Mouse (Mus musculus): ENCODE measurements around the gene Rfc4. TPM values are rescaled to one million over a fixed set of nuclear protein-coding genes. Genes with fewer than 3 reads are reported as not detected.

The Rfc4 gene
- polyA plus RNA-seq, 1 experiment from 2014 or later, result 19.0 TPM

- H3K36me3 ChIP-seq (ENCODE audit: insufficient read depth, low read length), result peaks cover 15% of the 10 kb centered on the region; the same call in 1 of the 2 replicates
- ATAC-seq (peak; percentile 89), DNase-seq (ENCODE audit: low spot score) (peak; percentile 94)
- H3K4me1 ChIP-seq (ENCODE audit: insufficient read depth, low read depth, low read length), result peaks cover 12% of the 10 kb centered on the region; the same call in 1 of the 2 replicates
- under 1% methylated on average over 52 of the region's 52 CpGs for WGBS
- H3K9ac ChIP-seq (replicated peaks; ENCODE audit: low read depth), result peak overlapping the region; percentile 100
- peak overlapping the region; percentile 99 for H3K27ac ChIP-seq (ENCODE audit: low read length)
- TF ChIP-seq EP300 (IDR thresholded peaks at IDR 0.05) (no peak), CTCF (IDR thresholded peaks at IDR 0.05) (no peak)
- H3K9me3 ChIP-seq (ENCODE audit: low read length), result no peaks in the 10 kb centered on the region
- H3K4me3 ChIP-seq (ENCODE audit: low read depth, low read length), result peak overlapping the region; percentile 100
- H3K27me3 ChIP-seq (replicated peaks; ENCODE audit: insufficient read depth, low read length), result no peaks in the 10 kb centered on the region
- H3K4me2 ChIP-seq (replicated peaks; ENCODE audit: low read depth, low read length), result peak overlapping the region; percentile 71
Measured at GRCm38 (mm10) chr16:23107946-23108759, 19.4 kb downstream of the Rfc4 start.

GRCm38 (mm10) chr16:23107231-23107942, 20.1 kb downstream of the Rfc4 start, which contains the start of gene Eif4a2:
Eif4a2 (plus strand) TSS chr16:23107444.
- peak within 1 kb of the TSS; percentile 100 for H3K9ac ChIP-seq (replicated peaks; ENCODE audit: low read depth)
- H3K9me3 ChIP-seq (ENCODE audit: low read length), result no peaks in the 10 kb centered on the region
- TF ChIP-seq EP300 (IDR thresholded peaks at IDR 0.05) (peak; percentile 27; the same call in 1 of the 2 replicates), CTCF (IDR thresholded peaks at IDR 0.05) (peak; percentile 54)
- peaks cover 7% of the 10 kb centered on the region; the same call in 1 of the 2 replicates for H3K36me3 ChIP-seq (ENCODE audit: insufficient read depth, low read length)
- H3K27ac ChIP-seq (ENCODE audit: low read length), result peak within 1 kb of the TSS; percentile 99
- peak within 1 kb of the TSS; percentile 100 for H3K4me3 ChIP-seq (ENCODE audit: low read depth, low read length)
- ATAC-seq (peak; percentile 94), DNase-seq (ENCODE audit: low spot score) (peak; percentile 95)
- peaks cover 12% of the 10 kb centered on the region; the same call in 1 of the 2 replicates for H3K4me1 ChIP-seq (ENCODE audit: insufficient read depth, low read depth, low read length)
- no peaks in the 10 kb centered on the region for H3K27me3 ChIP-seq (replicated peaks; ENCODE audit: insufficient read depth, low read length)
- H3K4me2 ChIP-seq (replicated peaks; ENCODE audit: low read depth, low read length), result peak within 1 kb of the TSS; percentile 71
- WGBS, result 1% methylated on average over 71 of the region's 71 CpGs

- Histone ChIP-seq H3K27ac (ENCODE audit: low read length) (no peak overlapping the region), H3K27me3 (replicated peaks; ENCODE audit: insufficient read depth, low read length) (no peaks in the 10 kb centered on the region), H3K9ac (replicated peaks; ENCODE audit: low read depth) (no peak overlapping the region), H3K9me3 (ENCODE audit: low read length) (no peaks in the 10 kb centered on the region), H3K4me2 (replicated peaks; ENCODE audit: low read depth, low read length) (no peak overlapping the region), H3K36me3 (ENCODE audit: insufficient read depth, low read length) (no peaks in the 10 kb centered on the region; the same call in 1 of the 2 replicates), H3K4me3 (ENCODE audit: low read depth, low read length) (no peak overlapping the region), H3K4me1 (ENCODE audit: insufficient read depth, low read depth, low read length) (peaks cover 12% of the 10 kb centered on the region; the same call in 1 of the 2 replicates)
- WGBS, result 55% methylated on average over 7 of the region's 7 CpGs
- ATAC-seq (no peak), DNase-seq (ENCODE audit: low spot score) (no peak)
- no peak for TF ChIP-seq CTCF (IDR thresholded peaks at IDR 0.05)
- no peak for TF ChIP-seq EP300 (IDR thresholded peaks at IDR 0.05)
Measured at GRCm38 (mm10) chr16:23106121-23106520, 21.4 kb downstream of the Rfc4 start.

DNA sequence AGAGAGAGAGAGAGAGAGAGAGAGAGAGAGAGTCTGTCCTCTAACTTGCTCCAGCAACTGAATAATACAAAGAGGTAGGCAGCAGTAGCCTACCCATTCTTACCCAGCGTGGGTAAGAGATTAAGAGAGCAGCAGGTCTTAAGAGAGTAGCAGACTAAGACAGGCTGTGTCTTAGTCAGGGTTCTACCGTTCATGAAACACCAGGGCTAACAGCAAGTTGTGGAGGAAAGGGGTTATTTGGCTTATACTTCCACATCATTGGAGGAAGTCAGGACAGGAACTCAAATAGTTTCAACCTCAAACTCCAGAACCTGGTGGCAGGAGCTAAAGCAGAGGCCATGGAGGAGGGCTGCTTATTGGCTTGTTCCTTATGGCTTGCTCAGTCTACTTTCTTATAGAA, 23.7 kb downstream of the Rfc4 start:
- no peak for ATAC-seq
- TF ChIP-seq EP300 (IDR thresholded peaks at IDR 0.05), result no peak
- TF ChIP-seq CTCF (IDR thresholded peaks at IDR 0.05), result no peak
- no peak overlapping the region for H3K9ac ChIP-seq (replicated peaks; ENCODE audit: low read depth)
- H3K4me2 ChIP-seq (replicated peaks; ENCODE audit: low read depth, low read length), result no peak overlapping the region
- H3K27me3 ChIP-seq (replicated peaks; ENCODE audit: insufficient read depth, low read length), result no peaks in the 10 kb centered on the region
- H3K4me3 ChIP-seq (ENCODE audit: low read depth, low read length), result no peak overlapping the region
- H3K27ac ChIP-seq (ENCODE audit: low read length), result no peak overlapping the region
- WGBS, result 58% methylated on average over 2 of the region's 2 CpGs
- no peaks in the 10 kb centered on the region for H3K9me3 ChIP-seq (ENCODE audit: low read length)
- H3K36me3 ChIP-seq (ENCODE audit: insufficient read depth, low read length), result no peaks in the 10 kb centered on the region; the same call in 1 of the 2 replicates
- peaks cover 5% of the 10 kb centered on the region; the same call in 1 of the 2 replicates for H3K4me1 ChIP-seq (ENCODE audit: insufficient read depth, low read depth, low read length)
- no peak for DNase-seq (ENCODE audit: low spot score)

GRCm38 (mm10) chr16:23103038-23103745, 24.3 kb downstream of the Rfc4 start:
- Histone ChIP-seq H3K36me3 (ENCODE audit: insufficient read depth, low read length) (no peaks in the 10 kb centered on the region), H3K4me2 (replicated peaks; ENCODE audit: low read depth, low read length) (peak overlapping the region; percentile 58), H3K9ac (replicated peaks; ENCODE audit: low read depth) (peak overlapping the region; percentile 41), H3K27ac (ENCODE audit: low read length) (no peak overlapping the region), H3K4me1 (ENCODE audit: insufficient read depth, low read depth, low read length) (peaks cover 3% of the 10 kb centered on the region; the same call in 1 of the 2 replicates), H3K4me3 (ENCODE audit: low read depth, low read length) (peak overlapping the region; percentile 33), H3K9me3 (ENCODE audit: low read length) (no peaks in the 10 kb centered on the region), H3K27me3 (replicated peaks; ENCODE audit: insufficient read depth, low read length) (no peaks in the 10 kb centered on the region)
- whole genome bisulfite sequencing, result 30% methylated on average over 17 of the region's 17 CpGs
- ATAC-seq, result no peak
- TF ChIP-seq EP300 (IDR thresholded peaks at IDR 0.05) (no peak), CTCF (IDR thresholded peaks at IDR 0.05) (no peak)
- DNase-seq (ENCODE audit: low spot score), result no peak

Measured in lung, postnatal 0 days (tissue).